Mouse (Mus musculus): ENCODE results near the gene Ubiad1. TPM values are rescaled to one million over a fixed set of nuclear protein-coding genes. Genes with fewer than 3 reads are reported as not detected.

Gene Ubiad1
- total RNA-seq, 1 experiment from 2014 or later, result 20.0 TPM

DNA sequence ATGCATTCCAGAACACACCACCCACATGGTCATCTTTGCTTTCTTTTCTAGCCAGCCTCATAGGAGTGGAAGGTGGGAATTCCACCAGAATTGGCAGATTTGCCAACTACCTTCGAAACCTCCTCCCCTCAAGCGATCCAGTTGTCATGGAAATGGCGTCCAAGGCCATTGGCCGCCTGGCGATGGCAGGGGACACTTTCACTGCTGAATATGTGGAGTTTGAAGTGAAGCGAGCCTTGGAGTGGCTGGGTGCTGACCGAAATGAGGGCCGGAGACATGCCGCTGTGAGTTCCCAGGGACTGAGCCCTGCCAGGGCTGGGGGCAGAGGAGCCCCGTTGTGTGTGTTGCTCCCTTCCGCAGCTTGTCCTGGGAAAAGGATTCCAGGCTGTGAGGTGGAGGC is 9.1 kb upstream of the Ubiad1 start:
- DNase-seq, result peak; percentile 74

DNA sequence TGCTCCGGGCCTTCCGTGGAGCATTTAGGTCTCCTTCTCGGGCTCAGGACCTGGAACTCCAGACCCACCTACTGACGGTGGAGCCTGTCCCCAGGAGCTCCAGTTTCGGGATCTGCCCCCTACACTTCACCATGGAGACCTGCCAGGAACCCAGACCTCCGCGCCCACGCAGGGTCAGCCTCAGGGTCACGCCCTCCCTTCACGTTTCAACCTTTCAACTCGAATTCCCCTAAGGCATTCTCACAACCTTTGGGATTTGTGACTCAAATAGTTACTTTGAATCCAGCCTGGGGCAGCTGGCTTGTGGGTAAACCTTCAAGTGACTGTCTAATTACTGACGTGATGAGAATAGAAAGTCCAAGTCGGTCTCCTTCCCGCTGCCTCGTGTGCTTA is 4.3 kb upstream of the Ubiad1 start:
- DNase-seq, result peak; percentile 68

DNA sequence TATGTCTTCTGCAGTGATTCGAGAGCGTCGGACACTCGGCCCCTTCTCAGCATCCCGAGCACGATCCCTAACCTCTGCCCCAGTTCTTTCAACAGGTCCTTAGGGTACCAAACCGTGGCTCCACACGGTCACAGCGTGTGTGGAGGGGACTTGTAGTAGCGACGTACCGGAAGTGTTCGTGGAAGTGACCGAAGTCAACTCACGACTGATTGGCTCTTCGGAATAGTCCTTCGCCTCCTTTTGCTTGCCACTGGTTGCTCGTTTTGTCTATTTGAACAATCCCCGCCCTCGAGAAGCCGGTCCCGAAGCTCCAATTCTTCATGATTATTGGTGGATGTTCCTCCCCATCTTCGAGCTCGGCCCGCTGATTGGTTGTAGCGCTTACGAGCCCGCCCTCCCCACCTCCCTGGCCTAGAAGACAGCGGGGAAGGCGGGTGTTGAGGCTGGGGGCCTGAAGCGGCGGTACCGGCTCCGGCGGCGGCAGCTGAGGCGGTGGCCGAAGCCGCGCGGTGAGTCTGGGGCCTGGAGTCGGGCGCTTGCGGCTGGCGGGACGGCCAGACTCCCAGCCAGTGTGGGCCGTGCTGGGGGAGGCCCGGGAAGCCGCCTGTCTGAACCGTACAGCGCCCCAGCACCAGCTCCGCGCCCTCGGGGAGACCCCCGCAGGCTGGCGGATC is 3.7 kb upstream of the Ubiad1 start, which contains the start of gene Mtor:
TSS of gene Mtor (plus strand) at position 433 of the 674 bp plus-strand sequence.
- peak; percentile 96 for DNase-seq

DNA sequence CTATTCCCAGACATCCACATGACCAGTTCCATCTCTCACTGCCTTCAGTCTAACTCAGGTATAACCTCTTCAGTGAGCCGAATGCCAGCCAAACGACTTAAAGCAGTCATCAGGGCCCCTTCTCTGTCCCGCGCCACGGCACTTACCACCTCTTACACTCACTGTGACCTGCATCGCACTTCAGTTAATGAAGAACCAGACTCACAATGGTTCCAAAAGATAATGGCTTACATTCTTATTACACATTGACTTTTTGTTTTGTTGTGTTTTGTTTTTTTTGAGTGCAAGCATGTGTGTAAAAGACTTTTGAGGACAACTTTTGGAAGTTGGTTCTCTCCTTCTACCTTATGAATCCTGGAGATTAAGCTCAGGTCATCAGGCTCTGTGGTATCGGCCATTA is 2.0 kb downstream of the Ubiad1 start:
- no peak for DNase-seq

DNA sequence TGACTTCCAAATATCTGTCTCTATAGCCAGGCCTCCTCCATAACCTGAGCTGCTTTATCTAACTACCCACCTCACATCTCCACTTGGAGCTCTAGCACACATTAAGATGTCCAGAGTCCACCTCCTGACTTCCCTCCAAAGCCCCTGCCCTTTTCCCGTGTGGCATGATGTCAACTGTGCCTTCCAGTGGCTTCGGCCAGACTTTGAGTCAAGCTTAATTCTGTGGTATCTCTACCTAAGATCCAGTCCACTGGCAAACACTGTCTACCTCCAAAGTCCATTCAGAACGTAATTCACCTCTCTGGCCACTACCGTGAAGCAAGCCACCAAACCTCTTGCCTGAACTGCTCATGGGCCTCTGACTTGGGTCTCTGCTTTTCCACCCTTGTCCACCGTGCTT is 2.6 kb downstream of the Ubiad1 start:
- no peak for DNase-seq

DNA sequence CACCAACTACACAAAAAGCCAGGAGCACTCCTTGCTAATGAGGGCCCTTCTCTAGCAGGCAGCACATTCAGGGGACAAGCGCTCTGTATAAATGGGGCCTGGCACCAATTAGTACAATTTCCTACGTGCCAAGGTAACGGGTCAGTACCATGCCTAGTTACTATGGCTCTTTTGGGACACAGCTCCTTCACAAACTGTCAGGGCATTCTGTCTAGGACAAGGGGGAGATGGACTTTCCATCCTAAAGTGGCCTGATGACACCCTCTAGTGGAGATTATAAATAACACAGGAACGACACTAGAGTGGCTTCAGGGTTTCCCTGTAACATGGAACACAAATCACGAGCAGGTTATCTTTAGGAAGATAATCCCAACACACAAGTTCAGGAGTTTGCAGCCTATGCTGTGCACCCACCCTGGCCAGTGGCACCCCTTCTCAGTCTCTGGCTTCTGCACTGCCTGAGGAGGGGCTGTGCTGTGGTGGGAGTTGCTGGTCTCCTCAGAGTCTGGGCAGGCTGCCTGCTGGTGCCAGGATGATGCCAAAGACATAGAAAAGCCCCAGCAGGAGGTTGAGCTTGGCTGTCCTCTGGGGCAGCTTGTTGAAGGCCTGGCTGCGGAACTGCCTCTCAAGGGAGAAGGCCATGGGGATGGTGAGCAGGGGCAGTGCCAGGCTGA is 8.8 kb downstream of the Ubiad1 start:
- no peak for DNase-seq

DNA sequence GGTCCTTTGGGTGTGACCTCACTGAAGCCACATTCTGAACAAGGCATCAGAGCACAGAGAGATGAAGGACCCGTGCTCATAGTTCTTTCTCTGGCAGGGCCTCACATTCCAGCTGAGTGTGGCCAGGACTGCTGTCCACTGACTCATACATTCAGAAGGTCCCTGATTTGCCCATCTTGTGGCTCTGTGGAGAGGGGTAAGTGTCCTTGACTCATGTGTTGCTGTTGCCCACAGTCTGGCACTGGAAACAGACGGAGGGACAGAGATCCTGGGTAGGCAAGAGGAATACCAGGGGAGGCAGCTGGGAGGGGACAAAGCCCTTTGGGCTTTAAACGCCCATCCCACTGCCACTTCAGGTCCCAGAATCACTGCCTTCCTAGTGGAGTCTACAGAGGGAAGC is 9.5 kb downstream of the Ubiad1 start:
- peak; percentile 46 for DNase-seq

DNA sequence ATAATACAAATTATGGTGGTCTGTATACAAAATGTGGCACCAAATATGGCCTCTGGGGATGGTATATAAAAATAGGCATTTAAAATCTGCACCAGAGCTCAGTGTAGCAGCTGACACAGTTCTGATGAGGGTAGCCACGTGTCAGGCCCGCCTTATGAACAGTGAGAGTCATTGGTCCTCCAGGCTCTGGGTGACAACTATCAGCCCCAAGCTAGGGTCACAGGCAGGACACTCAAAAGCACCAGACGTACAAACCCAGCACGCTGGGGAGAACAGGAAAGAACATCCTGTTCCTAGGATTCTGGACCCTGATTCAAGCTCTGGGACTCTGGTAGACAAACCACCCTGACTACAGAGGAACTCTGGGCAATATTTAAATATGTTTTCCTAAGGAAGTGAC is 10.0 kb downstream of the Ubiad1 start:
- DNase-seq, result no peak

DNA sequence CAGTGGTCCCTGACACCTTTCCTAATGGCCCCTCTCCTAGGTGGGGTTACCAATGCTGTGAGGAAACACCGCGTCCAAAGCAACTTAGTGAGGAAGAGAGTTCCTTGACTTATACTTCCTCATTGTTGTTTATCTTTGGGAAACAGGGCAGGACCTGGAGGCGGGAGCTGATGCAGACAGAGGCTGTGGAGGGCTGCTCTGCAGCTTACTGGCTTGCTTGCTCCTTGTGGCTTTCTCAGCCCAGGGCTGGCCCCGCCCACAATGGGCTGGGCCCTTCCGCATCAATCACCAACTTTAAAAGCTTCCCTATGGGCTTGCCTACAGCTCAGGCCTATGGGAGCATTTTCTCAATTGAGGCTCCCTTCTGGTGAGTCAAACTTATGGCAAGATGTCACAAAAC is 10.8 kb downstream of the Ubiad1 start:
- DNase-seq, result no peak

DNA sequence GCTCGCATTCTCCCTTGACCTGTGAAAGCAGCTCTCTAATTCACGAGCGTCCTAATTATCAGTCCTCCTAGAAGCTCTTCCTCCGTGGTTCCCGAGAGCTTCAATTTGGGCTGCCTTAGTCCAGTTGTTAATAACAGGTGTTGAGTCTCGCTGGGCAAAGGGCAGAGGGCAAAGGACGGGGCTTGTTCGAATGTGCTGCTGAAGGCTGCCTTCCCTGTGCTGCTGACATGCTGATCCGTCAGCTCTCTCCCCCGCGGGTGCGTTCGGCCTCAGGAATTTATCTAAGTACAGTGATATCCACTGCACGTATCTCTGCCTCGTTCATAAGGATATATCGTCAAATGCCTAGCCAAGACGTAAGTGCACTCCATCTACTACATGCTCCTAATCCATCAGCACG is 11.2 kb downstream of the Ubiad1 start:
- no peak for DNase-seq

DNA sequence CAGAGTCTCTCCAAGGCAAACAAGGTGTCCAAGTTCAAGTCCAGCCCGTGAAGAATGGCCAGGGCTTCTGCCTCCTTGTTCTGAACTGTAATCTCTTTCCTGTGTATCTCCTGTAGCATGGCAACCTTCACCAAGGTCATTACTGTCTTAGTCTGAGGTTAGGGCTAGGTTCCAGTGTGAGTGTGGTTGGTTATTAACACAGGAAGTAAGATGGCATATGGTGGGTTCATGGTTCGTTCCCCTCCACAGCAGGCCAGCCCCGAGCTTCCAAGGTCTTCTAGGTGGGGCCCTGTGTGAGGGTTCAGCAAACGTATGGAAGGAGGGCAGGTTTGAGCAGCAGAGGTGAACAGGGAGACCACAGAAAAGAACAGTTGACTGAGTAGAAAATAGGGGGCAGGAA is 12.1 kb downstream of the Ubiad1 start:
- no peak for DNase-seq

DNA sequence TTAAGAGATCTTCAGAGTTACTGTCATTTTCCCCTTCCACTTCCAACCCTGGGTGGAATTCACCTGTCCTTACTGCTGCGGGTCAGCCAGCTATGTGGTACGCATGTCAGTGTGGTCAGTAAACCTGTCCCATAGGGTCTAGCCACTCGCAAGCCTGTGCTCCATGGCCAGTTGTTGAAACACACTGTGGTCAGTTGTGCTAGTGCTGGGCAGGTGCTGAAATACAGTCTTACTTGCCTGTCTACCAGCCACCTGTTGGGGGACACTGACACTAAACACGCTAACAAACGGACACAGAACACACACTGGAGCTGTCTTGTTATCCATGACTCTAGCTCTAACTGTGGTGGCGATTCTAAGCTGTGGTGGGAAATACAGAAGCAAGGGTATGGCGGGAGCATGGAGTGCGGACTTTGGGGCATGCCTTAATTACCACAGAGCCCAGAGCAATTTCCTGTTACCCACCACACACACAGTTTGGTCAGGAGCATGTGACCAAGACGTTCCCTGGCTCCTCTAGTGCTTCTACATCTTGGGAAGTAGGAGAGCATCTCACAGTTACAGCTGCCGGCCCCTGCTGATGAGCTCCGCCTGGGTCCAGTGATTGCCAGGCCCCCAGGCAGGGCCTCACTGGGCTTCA is 13.6 kb downstream of the Ubiad1 start:
- no peak for DNase-seq

DNA sequence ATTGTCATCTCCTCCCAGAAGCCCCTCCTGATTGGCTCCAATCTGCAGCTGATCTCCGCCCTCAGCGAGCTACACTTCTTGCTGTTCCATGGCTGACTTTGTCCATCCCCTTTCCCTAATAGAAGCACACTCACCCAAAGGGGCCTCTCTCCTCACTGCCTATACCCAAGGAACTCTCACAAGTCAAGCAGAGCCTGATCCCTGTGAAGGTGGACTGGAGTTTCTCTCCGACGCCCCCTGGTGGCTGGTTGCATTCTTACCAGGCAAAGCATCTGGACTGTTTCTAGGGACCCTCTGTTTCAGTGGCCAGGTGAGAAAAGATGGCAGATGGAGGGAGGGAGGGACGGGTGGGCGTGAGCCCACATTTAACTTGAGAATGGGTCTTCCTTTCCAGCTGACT is 14.9 kb downstream of the Ubiad1 start:
- peak; percentile 85 for DNase-seq

DNA sequence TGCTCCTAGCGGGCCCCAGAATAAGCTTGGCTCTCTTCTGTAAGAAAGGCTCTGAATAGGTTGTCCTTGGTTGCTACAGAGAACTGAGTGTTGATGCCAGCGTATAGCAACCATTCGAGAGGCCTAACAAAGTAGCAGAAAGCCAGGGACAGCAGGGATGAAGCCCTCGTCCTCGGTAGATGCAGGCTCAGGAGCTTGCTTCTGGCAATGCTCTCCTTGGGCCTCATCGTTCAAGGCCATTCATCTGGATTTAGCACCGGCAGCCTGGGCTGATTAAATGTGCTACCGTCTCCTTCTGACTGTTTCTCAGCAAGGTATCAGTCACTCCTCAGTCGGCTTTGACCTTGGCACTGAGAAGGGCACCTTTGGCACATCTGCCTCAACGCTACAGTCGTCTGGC is 15.4 kb downstream of the Ubiad1 start:
- DNase-seq, result peak; percentile 17

DNA sequence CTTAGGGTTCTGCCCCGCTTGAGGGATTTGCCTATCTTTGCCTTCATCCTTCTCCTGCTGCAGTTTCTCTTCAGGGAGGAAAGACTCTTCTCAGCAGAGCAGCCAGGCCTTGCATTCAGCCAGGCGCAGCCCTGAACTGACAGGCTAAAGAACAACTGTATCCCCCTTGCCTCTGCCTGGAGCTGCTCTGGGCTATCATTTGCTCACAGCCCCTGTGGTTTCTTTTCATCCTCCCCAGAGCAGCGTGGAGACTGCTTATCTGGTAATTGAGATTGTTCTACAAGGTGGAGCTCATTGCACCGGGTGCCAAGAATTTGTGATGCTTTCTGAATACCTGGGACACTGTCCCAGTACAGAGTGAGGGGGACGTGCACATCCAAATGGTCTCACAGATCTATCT is 16.0 kb downstream of the Ubiad1 start:
- no peak for DNase-seq

DNA sequence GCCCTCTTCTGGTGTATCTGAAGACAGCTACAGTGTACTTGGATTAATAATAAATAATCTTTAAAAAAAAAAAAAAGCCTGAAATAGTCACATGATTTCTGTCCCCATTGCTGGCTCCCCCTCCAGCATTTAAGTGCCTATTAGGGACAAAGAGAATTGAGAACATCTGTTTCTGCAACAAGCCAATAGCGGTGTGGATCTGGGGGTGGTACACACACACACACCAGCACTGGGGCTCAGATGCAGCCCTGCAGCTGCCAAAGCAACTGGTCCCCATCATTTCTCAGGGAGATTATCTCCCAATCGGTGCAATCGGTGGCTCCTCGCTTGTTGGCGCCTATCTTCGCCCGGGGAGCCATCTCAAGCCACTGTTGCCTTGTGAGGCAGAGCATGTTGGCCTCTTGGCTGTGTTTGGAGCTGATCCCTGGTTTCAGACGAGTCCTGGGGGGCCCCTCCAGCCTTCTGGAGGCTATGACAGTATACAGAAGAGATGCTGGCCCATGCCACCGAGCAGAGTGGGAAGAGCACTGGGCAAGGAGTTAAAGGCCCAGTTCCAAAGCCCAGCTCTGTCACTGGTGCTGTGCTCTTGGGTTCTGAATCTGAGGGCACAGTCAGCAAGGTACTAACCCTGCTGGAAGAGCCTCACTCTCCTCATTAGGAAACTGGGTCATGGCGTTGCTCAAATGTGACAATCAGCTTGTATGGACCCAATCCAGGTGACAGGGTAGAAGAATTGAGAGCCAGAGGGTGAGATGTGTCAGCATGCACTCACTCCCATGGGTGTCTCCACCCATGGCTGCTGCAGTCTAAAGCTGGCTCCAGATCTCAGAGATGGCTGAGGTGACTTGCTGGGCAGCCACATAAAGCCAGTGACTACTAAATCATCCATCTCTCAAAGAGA is 17.4 kb downstream of the Ubiad1 start:
- DNase-seq, result peak; percentile 34

DNA sequence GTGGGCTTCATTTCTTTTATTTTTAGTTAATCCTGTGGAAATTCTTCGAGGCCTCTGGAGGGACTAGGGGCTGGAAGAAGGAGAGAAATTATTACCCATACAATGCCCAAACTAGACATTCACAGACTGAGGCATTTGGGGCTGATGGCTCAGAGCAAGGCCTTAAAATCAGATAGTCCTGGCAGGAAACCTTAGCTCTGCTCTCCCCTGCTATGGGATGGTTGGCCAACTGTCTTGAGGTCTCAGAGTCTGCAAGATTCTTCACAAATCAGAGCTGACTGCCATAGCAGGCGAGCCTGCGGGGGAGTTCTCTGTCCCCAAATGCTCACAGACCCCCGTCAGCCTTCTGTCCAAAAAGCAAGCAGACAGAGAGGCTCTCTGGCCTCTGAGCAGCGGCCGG is 27.0 kb downstream of the Ubiad1 start:
- DNase-seq, result no peak

DNA sequence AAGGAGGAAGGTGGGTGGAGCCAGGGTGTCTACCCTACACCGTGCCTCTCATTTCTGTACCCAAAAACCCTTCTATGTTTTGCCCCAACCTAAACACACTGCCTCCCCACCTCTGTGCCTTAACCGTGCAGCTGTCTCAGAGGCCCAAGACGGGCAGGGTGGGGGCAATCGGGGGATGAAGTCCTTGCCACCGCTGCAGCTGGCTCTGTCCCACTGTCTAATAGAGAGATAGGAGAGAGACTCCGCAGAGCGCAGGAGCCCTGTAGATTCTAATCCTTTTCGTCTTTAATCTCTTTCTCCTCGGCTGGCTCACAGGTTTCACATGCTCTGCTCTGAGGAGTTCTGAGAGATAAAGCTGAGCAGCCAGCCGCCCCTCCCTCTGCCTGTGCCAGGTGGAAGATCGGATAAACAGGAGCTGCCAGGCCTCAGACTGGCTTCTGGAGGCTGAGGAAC is 27.5 kb downstream of the Ubiad1 start:
- no peak for DNase-seq

DNA sequence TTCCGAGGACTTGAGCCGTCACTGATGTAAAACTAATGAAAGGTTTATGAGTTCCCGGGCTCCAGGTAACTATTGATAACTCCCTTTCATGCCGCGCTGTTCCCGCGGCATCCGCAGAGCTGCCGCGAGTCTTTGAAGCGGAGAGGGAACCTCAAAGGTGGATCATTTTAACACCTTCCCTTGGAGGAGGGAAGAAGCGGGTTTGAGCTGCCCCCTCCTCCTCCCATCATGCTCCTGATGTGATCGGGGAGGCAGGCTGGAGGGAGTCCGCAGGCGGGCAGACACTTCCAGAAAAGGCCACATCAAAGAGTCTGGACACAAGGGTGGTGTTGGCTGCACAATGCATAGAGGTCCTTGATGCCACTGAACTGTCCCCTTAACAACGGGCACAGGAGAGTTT is 29.0 kb downstream of the Ubiad1 start:
- DNase-seq, result no peak

DNA sequence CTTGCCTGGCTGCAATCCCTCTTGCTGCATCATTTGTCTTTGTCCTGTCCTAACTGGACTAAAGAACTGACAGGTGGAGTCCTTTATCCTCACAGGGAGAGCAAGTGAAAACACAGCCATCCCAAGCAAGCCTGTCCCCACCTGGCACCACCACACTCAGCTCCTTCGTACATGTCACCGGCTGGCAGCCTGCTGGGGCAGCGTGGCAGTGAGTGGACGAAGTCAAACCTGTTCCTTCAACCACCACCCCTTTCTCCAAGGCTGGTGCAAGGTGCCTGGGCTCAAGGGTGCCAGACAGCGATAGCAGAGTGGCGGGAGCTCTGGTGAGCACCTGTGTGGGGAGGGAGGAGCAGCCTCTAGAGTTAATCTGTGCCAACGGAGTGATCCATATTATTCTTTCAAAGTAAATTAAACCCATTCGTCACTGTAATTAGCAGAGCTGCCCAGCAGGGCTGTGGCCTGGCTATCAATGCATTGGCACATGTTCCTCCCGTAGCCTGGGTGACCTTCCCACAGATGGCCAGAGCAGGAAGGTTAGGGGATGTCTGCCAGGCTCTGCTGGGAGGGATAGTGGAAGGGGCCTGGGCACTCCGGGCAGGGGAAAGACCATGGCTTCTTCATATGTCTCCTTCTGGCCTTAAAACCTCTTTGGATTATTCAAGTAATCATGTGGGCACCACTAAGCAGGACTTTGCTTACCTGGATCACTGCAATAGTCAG is 36.2 kb downstream of the Ubiad1 start:
- no peak for DNase-seq

DNA sequence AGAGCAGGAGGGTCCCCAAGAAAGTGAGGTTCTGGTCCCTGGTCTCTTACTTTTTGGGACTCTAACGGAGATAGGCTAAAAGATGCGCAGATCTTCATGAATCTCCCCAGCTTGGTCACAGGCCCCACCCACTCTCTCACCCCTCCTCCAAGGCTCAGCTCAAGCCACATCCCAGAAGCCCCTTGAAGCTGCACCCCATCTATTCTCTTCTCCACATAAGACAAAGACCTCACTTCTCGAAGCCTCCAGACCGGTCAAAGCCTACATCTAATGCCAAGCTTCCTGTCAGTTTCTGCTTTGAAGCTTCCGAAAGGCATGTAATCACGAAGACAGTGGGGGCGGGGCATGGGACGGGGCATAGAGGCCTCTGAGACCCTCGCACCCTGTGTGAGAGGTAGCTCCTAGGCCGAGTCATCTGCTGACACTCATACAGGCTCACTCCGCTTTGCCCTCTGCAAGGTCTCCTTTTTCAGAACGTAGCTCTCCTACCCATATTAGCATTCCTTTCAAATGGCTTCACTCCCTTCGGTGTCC is 39.2 kb downstream of the Ubiad1 start:
- no peak for DNase-seq

DNA sequence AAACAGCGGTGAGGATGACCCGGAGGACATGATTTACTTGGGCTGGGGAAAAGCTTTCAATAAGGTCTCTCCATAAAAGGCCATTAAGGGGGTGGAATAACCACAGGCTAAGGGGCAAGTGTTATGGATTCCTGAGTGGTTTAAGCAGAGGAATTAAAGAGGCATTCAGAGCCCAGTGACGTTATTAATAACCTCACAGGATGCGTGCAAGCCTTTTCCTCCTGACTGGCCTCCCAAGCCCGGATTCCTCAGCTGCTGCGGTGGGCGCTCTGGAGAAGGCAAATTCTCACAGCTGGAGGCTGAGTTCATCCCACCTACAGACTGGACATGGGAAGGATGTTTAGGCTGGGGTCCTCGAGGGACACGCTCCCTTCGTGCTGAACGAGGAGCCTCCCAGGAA is 39.8 kb downstream of the Ubiad1 start:
- DNase-seq, result no peak

Data from adrenal gland, postnatal 14 days (tissue).